Mouse (Mus musculus): ENCODE measurements around the gene Sntg2.

DNA sequence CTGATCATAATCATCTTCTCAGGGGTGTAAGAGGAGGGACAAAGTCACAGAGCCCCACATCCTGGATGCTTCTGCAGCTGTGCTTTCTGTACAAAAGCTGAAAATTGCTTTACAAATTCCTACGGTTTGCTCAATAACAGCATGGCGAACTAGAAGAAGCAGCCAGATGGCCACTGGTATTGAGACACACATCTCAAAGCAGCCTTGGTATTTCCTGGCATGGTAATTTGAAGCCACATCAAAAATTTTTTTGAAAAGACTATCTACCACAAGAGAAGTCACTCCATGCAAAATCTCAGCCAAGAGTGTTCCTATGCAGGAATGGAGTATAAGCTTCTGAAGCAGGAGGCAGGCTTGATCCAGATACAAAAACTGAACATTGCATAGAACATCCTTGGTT is 195.6 kb downstream of the Sntg2 start:
- no peak for TF ChIP-seq MAFK (IDR thresholded peaks at IDR 0.05; ENCODE audit: insufficient read depth, low read depth, low read length)
- no peak for TF ChIP-seq CHD2 (IDR thresholded peaks at IDR 0.05; ENCODE audit: low read depth, low read length)
- TF ChIP-seq HCFC1 (IDR thresholded peaks at IDR 0.05; ENCODE audit: borderline replicate concordance, insufficient read depth, low read length), result no peak

Data from ES-E14 (cell line).